Mouse (Mus musculus) liver, postnatal 0 days (tissue): ENCODE data around the gene Ndufa13.

Experiments used
- CTCF ChIP-seq: sonication (generic); IDR thresholded peaks from 2 replicates; pipeline ENCODE4 v1.5.1; 2016; ENCODE audit warnings: antibody characterized with exemption, low read depth
- EP300 ChIP-seq: IDR thresholded peaks from 2 replicates; pipeline ENCODE4 v1.6.1; 2016; ENCODE audit warnings: antibody characterized with exemption, low read depth, mild to moderate bottlenecking

GRCm38 (mm10) chr8:69893863-69894262, 8.5 kb downstream of the Ndufa13 start:
- TF ChIP-seq CTCF (peak; percentile 67), EP300 (no peak)
